Mouse (Mus musculus): ENCODE measurements around the gene Cplx3. TPM values are rescaled to one million over a fixed set of nuclear protein-coding genes. Genes with fewer than 3 reads are reported as not detected.

The Cplx3 gene
- total RNA-seq, 1 experiment from 2014 or later = not detected

- ATAC-seq (ENCODE audit: extremely low read depth, insufficient number of reproducible peaks, low FRiP score, poor library complexity, severe bottlenecking) = no peak
Measured at GRCm38 (mm10) chr9:57639661-57640328, 33.7 kb upstream of the Cplx3 start.

GRCm38 (mm10) chr9:57638651-57639459 is 32.8 kb upstream of the Cplx3 start:
- peak; percentile 15; the same call in 1 of the 2 replicates for ATAC-seq (ENCODE audit: extremely low read depth, insufficient number of reproducible peaks, low FRiP score, poor library complexity, severe bottlenecking)

DNA sequence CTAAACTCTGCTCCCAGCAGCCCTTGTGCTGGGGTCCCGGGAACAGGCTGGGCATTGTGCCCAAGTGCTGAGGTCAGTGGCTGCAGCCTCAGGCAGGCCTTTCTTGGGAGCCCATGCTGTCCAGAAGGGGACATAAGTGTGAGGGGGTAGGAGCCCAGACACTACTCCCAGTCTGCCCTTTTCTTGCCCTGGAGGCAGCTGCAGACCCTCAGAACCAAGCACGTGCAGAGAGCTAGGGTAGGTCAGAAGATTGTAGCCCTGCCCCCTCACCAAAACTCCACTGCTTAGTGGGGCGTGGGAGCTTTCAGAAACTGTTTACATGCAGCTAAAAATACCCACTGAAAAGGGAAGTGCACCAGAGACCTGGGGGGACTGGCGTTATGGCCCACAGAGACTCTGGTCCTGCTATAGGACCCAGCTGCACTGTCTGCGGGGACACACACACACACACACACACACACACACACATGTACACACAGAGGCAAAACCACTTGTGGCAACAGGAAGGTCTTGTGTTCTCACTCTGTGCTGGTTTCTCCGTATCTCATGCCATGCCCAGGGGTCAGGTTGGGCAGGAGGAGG is 31.8 kb upstream of the Cplx3 start:
- peak; percentile 58 for ATAC-seq (ENCODE audit: extremely low read depth, insufficient number of reproducible peaks, low FRiP score, poor library complexity, severe bottlenecking)

DNA sequence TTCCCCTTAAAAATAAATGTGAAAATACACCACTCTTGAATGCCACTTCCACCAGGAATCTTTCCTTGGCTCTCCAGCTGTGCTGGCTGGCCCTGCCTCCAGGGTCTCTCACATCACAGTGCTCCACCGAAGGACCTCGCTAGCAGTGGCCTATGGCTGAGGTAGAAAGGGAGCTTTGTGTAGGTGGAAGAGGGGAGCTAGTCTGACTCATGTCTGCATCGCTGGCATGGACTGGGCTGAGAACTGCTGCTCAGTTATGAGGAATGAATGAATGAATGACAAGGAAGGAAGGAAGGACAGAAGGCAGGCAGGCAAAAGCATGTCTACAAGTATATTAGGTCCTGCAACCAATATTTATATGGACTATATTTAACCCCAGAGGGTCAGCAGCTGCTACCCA is 31.2 kb upstream of the Cplx3 start:
- ATAC-seq (ENCODE audit: extremely low read depth, insufficient number of reproducible peaks, low FRiP score, poor library complexity, severe bottlenecking) = no peak

DNA sequence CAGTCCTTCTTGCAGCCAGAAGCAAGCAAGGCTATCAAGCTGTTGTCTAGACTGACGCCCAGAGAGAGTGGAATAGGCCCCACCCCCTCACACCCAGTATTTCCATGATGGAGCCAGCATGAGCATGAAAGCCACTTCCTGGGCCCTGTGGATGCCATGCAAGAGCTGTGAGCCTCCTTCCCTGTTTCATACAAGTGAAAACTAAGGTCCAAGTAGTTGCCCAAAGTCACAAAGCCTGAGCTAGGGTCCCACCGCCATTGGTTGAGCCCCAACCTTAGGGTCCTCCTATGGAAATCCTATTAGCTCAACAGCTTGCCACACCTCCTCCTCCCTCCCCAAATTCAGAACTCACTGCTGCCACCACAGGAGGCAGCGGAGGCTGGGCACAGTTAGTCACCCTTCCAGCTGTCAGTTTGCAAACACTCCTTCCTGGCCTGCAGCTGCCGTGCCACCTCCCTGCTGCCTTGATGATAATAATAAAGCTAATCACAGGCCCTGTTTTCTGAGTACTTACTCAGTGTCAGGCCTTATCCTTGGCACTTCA is 27.5 kb upstream of the Cplx3 start:
- ATAC-seq (ENCODE audit: extremely low read depth, insufficient number of reproducible peaks, low FRiP score, poor library complexity, severe bottlenecking) = no peak

DNA sequence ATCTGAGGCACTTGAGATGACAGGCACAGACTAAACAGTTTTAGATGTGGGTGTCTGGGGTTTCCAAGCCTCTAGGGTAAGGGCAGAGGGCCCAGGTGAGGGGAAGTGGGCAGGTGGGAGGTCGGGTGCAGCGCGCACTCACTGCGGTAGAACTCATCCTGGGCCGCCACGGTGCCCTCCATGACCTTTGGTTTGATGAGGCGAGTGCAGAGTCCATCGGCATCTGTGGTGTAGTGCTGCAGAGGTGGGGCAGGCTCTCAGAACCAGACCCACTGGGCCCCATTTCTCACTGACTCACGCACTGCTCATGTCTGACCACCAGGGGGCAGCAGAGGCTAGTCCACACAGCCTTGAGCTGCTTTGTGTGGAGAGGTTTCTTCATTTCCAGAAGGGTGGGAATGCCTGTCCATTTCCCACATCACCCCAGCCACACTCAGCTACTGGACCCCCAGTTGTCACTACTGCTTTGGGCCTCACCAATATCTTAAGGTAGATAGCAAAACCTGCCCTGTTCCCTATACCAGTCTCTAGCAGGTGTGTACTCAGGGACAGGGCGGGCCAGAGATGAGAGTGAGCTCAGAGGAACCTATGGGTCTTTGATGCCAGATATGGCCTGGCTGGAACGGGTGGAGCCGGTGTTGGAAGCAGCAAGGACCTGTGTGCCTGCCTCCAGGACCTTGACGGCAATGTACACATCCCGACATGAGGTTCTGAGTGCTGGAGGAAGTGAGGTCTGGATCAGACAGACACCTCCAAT is 23.2 kb upstream of the Cplx3 start:
- peak; percentile 61 for ATAC-seq (ENCODE audit: extremely low read depth, insufficient number of reproducible peaks, low FRiP score, poor library complexity, severe bottlenecking)

DNA sequence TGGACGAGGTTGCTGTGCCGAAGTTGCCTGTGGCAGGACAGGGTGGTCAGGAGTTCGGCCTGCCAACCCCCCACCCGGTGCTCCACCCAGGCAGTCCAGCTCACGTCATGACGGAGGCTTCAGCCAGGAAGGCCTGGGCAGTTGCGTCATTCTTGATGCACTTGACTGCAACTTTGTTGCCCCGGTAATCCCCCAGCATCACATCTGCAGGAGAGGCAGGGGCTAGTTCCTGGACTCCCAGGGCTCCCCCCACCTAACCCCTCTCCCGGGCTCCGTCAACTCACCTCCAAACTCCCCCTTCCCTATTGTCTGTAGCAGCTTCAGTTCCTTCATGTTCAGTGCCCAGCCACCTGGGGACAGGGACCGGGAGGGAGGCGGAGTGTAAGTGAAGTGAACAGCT is 22.6 kb upstream of the Cplx3 start:
- ATAC-seq (ENCODE audit: extremely low read depth, insufficient number of reproducible peaks, low FRiP score, poor library complexity, severe bottlenecking) = no peak

GRCm38 (mm10) chr9:57627892-57628291 is 21.8 kb upstream of the Cplx3 start:
- ATAC-seq (ENCODE audit: extremely low read depth, insufficient number of reproducible peaks, low FRiP score, poor library complexity, severe bottlenecking) = no peak

DNA sequence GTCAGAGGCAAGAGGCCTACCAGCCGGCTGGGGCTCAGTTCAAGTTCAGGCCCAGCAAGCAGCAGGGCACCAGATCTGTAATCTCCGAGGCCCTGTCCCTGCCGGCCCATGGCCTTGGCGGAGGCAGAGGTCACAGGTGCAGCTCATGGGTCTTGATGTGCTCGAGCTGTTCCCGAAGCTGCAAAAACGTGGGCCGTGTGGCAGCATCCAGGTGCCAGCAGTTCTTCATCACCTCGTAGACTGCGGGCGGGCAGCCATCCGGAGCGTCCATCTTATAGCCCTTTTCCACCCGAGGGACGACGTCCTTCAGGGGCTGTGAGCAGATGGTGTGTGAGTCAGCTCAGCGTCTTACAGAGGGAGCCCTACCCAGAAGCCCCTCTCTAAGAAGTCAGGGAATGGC is 21.1 kb upstream of the Cplx3 start:
- no peak for ATAC-seq (ENCODE audit: extremely low read depth, insufficient number of reproducible peaks, low FRiP score, poor library complexity, severe bottlenecking)

- no peak for ATAC-seq (ENCODE audit: extremely low read depth, insufficient number of reproducible peaks, low FRiP score, poor library complexity, severe bottlenecking)
Measured at GRCm38 (mm10) chr9:57625674-57626500, 19.8 kb upstream of the Cplx3 start.

DNA sequence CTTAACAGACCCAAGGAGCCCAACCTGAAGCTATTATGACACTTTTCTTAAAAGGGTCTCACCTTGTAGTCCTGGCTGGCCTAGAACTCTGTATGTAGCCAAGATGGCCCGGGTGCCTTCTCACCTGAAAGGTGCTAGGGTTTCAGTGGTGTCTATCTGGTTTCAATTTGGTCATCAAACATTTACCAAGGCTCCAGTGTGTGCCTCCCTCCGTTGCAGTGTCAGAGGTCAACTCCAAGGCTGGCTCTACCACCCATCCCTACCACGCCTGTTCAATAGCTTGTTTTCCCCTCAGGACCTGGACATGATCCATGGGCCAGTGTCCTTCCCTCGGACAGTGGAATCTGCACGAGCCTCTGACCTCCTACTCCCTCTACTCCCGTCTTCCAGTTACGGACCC is 18.2 kb upstream of the Cplx3 start:
- no peak for ATAC-seq (ENCODE audit: extremely low read depth, insufficient number of reproducible peaks, low FRiP score, poor library complexity, severe bottlenecking)

GRCm38 (mm10) chr9:57620674-57621073 is 14.6 kb upstream of the Cplx3 start, which contains the start of gene Lman1l:
Gene Lman1l (minus strand): TSS chr9:57620774.
- ATAC-seq (ENCODE audit: extremely low read depth, insufficient number of reproducible peaks, low FRiP score, poor library complexity, severe bottlenecking) = no peak

DNA sequence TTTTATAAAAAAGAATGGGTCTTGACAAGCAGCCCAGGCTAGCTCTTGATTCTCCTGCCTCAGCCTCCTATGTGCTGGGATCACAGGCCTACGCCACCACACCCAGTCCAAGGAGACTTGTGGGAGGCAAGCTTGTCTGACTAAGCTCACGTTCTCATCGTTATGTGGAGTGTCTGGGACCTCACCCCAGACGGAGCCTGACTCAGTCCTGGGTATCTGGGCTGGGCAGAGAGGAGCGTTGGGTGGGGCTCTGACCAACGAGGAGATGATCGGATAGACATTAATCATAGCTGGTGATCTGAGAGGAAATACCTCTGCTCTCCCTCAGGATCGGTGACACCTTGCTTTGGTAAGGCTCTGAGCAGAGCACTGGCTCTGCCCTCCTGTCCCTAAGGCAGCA is 12.8 kb upstream of the Cplx3 start:
- ATAC-seq (ENCODE audit: extremely low read depth, insufficient number of reproducible peaks, low FRiP score, poor library complexity, severe bottlenecking) = no peak

GRCm38 (mm10) chr9:57617556-57618169 is 11.6 kb upstream of the Cplx3 start:
- no peak for ATAC-seq (ENCODE audit: extremely low read depth, insufficient number of reproducible peaks, low FRiP score, poor library complexity, severe bottlenecking)

DNA sequence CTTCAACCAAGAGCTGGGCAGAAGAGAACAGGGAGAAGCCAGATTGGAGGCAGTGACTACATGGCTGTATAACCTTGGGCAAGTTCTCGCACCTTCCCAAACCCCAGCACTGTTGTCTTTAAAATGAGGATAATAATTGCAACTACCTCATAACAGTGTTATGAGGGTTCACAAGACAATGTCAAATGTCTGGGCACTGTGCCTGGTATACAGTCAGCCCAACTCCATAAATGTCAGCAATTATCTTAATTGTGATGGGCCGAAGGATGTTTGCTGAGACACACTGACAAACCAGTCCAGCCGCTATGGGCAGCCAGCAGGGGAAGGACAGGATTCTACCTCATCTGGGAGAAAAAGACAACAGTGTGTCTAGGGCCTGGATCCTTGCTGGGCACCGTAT is 8.7 kb upstream of the Cplx3 start:
- no peak for ATAC-seq (ENCODE audit: extremely low read depth, insufficient number of reproducible peaks, low FRiP score, poor library complexity, severe bottlenecking)

DNA sequence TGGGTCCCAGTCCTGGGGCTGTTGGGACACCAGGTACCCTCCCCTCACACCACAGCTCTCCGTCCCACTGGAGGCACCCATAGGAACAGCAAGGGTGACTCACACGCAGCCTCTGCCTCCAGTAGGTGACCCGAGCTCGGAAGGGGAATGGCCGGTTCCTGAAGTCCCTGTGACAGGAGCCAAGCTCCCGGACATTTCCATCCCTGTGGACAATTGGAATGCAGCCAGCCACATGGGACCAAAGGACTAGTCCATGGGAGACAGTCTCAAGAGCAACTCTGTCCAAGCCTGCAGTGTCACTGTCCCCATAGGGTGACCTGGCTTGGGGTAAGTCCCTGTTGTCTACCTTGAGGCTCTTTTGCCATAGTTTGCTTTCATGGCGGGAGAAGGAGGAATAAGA is 7.9 kb upstream of the Cplx3 start:
- no peak for ATAC-seq (ENCODE audit: extremely low read depth, insufficient number of reproducible peaks, low FRiP score, poor library complexity, severe bottlenecking)

DNA sequence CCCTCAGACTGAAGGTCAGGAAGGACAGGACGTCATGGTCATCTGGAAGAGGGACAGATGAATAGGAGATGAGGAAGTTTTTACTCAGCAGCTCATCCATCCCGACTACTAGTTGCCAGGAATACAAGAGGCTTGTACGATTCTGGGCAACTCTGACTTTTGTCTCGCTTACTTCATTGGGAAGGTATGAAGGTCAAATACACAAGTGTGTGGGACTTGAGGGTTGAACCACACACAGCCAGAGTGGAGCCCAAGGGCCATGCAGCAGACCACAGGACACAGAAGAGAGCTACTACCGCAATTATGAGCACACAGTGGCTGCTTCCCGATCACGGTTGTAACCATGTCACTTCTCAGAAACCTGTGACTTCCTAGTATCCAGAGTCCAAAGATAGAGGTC is 6.5 kb upstream of the Cplx3 start:
- ATAC-seq (ENCODE audit: extremely low read depth, insufficient number of reproducible peaks, low FRiP score, poor library complexity, severe bottlenecking) = no peak

GRCm38 (mm10) chr9:57610359-57610826 is 4.3 kb upstream of the Cplx3 start:
- no peak for ATAC-seq (ENCODE audit: extremely low read depth, insufficient number of reproducible peaks, low FRiP score, poor library complexity, severe bottlenecking)

All from neutrophil, adult 5-6 weeks (primary cell).